Mouse (Mus musculus) bone marrow, adult 2 months (tissue): ENCODE measurements around the gene Glrp1.

ENCODE experiments used
- CTCF ChIP-seq: fragments of 200-500 bp; IDR thresholded peaks from 2 replicates; pipeline ENCODE4 v1.5.1; 2011; ENCODE audit warnings: low read length, control low read depth; ENCODE audit not compliant: control insufficient read depth, insufficient read depth
- POLR2A ChIP-seq: fragments of 200-500 bp; IDR thresholded peaks from 2 replicates; pipeline ENCODE4 v1.6.1; 2011; ENCODE audit warnings: low read depth, mild to moderate bottlenecking, control low read depth, low read length, borderline replicate concordance; ENCODE audit not compliant: control insufficient read depth

DNA sequence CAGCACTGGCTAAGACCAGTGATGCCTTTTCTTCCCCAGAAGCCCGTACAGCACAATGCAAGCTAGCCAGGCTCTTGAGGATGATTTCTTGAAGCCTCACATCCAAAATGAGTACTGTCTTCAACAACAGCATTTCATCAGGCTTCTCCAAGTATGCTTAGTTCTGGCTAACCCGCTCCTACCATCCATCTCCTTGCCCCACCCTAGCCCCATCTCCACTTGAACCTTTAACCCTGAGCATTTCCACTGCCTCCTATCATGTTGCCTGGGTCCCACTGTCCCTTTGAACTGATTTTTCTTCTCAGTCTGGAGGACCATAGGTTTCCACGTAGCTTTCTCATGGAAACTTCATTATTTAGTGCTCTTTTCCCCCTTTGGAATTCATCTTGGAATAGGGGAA, 17.5 kb downstream of the Glrp1 start:
- no peak for TF ChIP-seq CTCF
- TF ChIP-seq POLR2A = no peak
